Mouse (Mus musculus): ENCODE results near the gene Blmh. TPM values are rescaled to one million over a fixed set of nuclear protein-coding genes. Genes with fewer than 3 reads are reported as not detected.

Blmh gene
- total RNA-seq, 2 experiments from 2014 or later = 34.1 to 40.7 TPM

Other genes with a start within 250 kb of the Blmh start
- gene Trarg1, start 245.0 kb upstream of the Blmh start, total RNA-seq (2021) = 1 to 10 TPM; 4.6 TPM
- 10 to 100 TPM; 26.2 to 30.6 TPM for gene Gosr1, start 161.2 kb upstream of the Blmh start, total RNA-seq (2021)
- 10 to 100 TPM; 43.3 to 44.9 TPM for gene Cpd, start 77.8 kb upstream of the Blmh start, total RNA-seq (2021)
- gene Tmigd1, start 22.6 kb upstream of the Blmh start, total RNA-seq (2021) = under 1 TPM; 0.22 to 0.27 TPM
- under 1 TPM; 0.51 to 0.58 TPM for gene Slc6a4, start 73.8 kb downstream of the Blmh start, total RNA-seq (2021)
- gene Nsrp1, start 153.6 kb downstream of the Blmh start, total RNA-seq (2021) = 1 to 10 TPM; 7.0 to 9.0 TPM

All from heart, postnatal 36 days (tissue).